Mouse (Mus musculus) cerebellum, adult 2 months (tissue): ENCODE measurements around the gene Adprm.

Experiments
- CTCF ChIP-seq: fragments of 200-500 bp; IDR thresholded peaks from 2 replicates; pipeline ENCODE4 v1.5.1; 2011; ENCODE audit warnings: low read depth, mild to moderate bottlenecking, control low read depth, low read length, moderate library complexity, borderline replicate concordance; ENCODE audit not compliant: insufficient read depth
- POLR2A ChIP-seq: fragments of 200-500 bp; IDR thresholded peaks from 2 replicates; pipeline ENCODE4 v1.6.1; 2011; ENCODE audit warnings: low read length, control low read depth, borderline replicate concordance; ENCODE audit not compliant: insufficient read depth

DNA sequence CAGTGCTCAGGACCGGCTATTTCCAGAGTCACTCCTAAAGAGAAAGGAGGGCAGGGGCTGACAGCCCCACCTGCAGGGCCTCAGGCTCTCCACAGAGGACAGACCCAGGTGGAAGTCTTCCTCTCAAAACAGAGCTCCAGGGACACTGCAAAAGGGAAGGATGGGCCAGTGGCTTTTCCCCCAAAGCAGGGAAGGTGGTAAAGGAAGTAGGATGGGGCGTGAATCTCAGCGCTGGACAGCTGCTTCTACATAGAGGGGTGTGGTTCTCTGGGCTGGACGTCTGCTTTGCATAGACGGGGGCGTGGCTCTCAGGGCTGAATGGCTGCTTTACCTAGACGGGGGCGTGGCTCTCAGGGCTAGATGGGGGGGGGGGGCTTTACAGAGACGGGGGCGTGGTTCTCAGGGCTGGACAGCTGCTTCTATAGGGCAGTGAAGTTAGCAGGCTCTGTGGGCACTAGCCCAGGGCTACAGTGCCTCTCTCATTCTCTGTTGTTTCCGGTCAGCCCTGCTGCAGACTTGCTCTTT is 28.8 kb upstream of the Adprm start:
- no peak for TF ChIP-seq CTCF
- TF ChIP-seq POLR2A = no peak
